Mouse (Mus musculus) C2C12 (cell line): ENCODE data around the gene Trub2.

Experiments used
- CEBPB ChIP-seq: IDR thresholded peaks from one replicate; pipeline ENCODE4 v1.6.1; 2011; ENCODE audit warnings: low read depth, mild to moderate bottlenecking, control low read depth, moderate library complexity
- CTCF ChIP-seq: IDR thresholded peaks from one replicate; pipeline ENCODE4 v1.5.1; 2011; ENCODE audit not compliant: control insufficient read depth, insufficient read depth, insufficient read length
- FOSL1 ChIP-seq: IDR thresholded peaks from one replicate; pipeline ENCODE4 v1.8.0; 2011; ENCODE audit warnings: mild to moderate bottlenecking, low read length; ENCODE audit not compliant: poor library complexity, insufficient read depth, severe bottlenecking
- MAX ChIP-seq: IDR thresholded peaks from one replicate; pipeline ENCODE4 v1.6.1; 2011; ENCODE audit warnings: mild to moderate bottlenecking, control low read depth
- USF1 ChIP-seq: IDR thresholded peaks from one replicate; pipeline ENCODE4 v1.6.1; 2011; ENCODE audit warnings: low read depth, mild to moderate bottlenecking, control low read depth, moderate library complexity

DNA sequence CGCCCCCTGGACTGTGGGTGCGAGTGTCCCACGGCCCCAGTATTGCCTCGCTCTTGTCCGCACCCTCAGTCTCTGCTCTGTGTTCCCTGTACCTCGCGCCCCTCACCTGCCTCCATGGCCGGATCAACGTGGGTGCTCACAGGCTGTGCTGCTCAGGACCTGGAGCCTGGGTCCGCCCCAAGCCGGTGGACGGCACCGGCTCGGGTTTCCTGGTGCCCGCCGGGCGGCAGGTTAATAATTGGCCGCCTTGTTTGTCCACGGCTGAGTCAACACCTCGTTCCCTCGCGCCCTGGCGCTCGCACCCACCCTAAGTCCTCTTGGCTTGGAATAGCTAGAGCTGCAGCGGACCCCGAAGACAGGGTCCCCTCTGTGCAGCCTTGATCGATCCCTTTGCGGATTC is 36.8 kb downstream of the Trub2 start, which contains the start of gene Gm13420:
- TF ChIP-seq CTCF (no peak), FOSL1 (no peak), CEBPB (no peak), MAX (no peak), USF1 (no peak)
